Mouse (Mus musculus) testis, postnatal 14 days (tissue): ENCODE measurements at regions not wholly inside any gene's neighbourhood (a gene's known extent, or its start where the extent isn't known, plus 50 kb on each side); places are given as distances from the start of the nearest gene placed in this dataset.

Experiments
- DNase-seq: peaks from one replicate; pipeline ENCODE4 v3.0.0; 2021; ENCODE audit warnings: low spot score

DNA sequence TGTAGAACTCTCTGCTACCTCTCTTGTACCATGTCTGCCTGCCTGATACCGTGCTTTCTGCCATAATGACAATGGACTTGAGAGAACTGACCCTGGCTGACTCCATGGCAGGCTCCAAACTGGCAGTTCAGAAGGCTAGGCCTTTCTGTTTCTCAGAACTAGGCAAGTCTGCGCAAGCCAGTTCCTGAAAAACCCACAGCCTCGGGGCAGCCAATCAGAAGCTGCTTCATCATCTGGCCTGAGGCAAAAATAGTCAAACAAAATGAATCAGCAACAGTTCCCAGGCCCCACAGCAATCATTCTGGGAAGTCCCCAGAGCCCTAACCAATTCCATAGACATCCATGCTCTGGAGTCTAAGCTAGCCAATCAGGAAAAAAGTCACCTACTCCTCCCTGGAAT is 284.5 kb downstream of the Olfr1505 start:
- no peak for DNase-seq

DNA sequence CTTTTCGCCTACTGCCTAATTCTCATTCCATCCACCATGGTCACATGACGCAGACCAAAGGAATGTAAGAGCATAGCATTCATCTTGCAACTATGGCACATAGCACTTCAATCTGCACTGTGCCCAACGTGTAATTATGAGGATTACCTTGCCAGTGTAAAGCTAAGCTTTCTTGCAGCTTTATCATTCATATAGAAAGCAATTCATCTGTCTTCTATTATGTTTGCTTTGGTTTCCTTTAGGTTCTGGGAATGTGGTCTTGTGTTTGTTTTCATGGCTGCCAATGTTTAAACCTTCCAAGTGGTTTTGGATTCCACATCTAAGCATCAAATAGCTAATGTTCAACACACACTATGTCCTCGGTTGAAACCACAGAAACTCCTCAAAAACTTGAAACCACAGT is 307.2 kb downstream of the Olfr1505 start:
- DNase-seq = no peak

DNA sequence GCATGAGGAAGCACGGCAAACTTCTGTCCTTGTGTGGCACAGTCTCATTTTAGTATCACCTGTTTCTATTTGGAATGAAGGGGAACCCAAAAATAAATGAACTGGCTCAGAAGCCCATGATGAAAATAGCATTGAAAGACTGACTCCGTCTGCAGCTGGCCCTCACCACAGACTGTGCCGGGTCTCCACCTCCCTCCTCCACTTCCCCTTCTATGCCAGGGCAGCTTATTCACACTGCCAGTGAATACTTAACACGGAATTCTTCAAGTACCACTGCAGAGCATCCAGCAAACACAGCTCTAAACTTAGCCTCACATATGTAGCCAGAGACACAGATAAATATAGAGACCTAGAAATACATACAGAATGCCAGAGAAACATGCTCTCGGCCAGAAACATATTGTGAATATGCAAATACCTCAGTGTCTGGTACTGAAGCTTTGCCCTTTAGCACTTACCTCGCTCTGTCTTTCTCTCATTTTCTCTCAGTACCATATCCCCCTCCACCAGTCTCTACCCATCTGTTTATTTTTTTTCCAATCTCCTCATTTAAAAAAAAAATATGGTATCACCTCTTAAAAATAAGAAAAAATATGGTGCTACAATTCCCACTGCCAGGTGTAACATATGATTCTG is 311.8 kb downstream of the Olfr1505 start:
- no peak for DNase-seq

DNA sequence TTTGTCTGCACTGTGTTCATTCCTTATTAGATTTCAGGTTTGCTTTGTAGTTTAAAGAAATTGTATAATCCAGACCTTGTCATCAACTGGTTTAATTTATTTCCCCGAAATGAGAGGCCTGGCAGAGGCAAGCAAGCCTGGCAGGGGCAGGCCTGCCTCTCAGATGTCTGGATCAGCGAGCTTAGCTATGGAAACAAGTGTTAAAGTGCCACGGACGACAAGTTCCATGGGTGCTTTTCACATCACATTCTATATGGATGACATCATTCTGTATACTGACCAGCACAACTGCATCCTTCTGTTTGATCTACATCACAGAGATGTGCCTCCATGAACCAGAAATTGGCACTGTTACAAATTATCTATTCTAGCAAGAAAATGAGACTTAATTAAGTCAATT is 312.5 kb downstream of the Olfr1505 start:
- DNase-seq = no peak

DNA sequence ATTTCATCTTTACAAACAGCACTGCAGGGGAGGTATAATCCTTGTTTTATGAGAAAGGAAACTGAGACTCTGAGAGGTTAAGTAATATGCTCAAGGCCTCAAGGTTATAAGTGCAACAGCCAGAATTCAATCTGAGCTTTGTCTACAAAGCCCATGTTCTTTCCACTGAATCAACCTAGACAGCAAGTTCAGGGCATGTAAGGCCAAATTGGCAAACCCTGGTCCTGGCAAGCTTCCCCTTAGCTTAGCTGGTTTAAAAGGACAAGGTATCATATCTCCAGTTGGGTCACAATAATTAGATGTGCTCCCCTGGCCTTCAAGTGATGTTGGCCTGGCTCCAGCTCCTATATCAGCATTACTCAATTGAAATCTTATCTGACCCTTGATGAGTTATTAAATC is 313.2 kb downstream of the Olfr1505 start:
- DNase-seq = no peak

- no peak for DNase-seq
Observed at GRCm38 (mm10) chr19:14243565-14243964, 330.2 kb downstream of the Olfr1505 start.

GRCm38 (mm10) chr19:14246973-14247614 is 333.8 kb downstream of the Olfr1505 start:
- no peak for DNase-seq

- DNase-seq = no peak
Observed at GRCm38 (mm10) chr19:14247979-14248378, 334.6 kb downstream of the Olfr1505 start.

GRCm38 (mm10) chr19:14258621-14259051 is 339.2 kb downstream of the Tle4 start:
- DNase-seq = no peak

- DNase-seq = no peak
Observed at GRCm38 (mm10) chr19:14259223-14259622, 338.6 kb downstream of the Tle4 start.

- no peak for DNase-seq
Observed at GRCm38 (mm10) chr19:14289331-14289737, 308.5 kb downstream of the Tle4 start.

DNA sequence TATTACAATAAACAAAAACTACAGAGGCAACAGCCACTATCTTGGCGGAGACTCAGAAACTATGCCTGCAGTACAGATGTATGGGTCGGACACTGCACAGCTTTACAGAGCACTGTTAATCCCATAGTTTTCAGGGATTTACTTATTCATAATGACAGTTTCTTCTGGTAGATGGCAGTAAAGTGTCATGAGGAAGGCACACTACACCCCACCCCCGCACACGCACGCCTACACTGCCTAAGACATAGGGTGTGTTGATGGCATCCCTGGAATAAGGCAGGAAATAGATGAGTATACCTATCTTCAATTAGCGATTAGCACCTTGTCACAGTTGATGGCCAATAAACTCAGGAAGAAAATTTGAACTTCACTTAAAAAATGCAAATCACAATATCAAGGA is 306.9 kb downstream of the Tle4 start:
- no peak for DNase-seq

DNA sequence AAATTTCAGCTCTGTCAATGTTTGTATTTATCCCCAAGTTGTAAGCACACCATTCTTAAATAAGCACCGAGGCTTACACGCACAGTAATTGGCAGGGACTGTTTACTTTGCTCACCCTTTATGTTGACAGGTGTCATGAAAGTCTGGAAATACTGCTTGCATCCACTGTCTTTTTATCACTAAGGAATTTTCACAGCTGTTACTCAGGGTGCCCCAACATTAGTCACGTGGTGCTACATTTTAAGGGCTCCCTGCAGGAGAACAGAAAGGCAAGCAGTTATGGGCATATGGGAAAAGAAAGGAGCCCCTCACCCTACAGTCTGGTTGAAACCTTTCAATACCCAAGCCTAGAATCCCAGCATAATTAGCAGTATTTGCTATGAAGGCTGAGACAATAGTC is 304.7 kb downstream of the Tle4 start:
- DNase-seq = no peak

GRCm38 (mm10) chr19:14301176-14301943 is 296.5 kb downstream of the Tle4 start:
- no peak for DNase-seq

- DNase-seq = no peak
Observed at GRCm38 (mm10) chr19:14314301-14314700, 283.6 kb downstream of the Tle4 start.

GRCm38 (mm10) chr19:14319677-14320191 is 278.1 kb downstream of the Tle4 start:
- no peak for DNase-seq

DNA sequence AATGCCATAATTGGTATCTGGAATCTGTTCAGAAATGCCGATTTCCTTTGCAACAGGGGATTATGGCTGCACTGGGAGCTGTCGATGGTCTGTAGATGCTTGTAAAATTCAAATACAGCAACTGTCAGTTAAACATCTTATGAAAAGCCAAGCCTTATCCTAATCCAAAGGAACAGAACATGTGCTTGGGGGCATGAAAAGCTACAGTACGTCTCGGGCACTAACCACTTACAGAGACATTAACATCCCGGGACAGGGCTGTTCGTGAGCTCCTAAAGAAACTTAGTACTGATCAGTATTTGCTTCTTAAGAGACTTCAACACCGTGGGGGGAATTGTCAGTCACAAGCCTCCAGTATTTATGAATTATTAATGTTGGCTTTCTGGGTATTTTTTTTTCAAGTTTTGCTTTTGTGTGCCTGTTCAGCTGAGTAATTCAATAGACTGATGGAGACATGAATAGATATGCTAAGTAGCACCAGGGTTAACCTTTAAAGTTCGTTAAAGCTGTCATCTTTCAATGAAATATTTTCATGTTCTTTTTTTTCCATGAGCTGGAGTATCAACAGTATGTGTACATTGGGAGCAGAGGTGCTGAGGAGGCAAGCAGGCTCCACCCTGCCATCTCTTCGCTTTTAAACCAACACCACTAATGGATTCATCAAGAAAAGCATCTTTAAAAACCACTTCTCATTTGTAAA is 272.3 kb downstream of the Tle4 start:
- no peak for DNase-seq

DNA sequence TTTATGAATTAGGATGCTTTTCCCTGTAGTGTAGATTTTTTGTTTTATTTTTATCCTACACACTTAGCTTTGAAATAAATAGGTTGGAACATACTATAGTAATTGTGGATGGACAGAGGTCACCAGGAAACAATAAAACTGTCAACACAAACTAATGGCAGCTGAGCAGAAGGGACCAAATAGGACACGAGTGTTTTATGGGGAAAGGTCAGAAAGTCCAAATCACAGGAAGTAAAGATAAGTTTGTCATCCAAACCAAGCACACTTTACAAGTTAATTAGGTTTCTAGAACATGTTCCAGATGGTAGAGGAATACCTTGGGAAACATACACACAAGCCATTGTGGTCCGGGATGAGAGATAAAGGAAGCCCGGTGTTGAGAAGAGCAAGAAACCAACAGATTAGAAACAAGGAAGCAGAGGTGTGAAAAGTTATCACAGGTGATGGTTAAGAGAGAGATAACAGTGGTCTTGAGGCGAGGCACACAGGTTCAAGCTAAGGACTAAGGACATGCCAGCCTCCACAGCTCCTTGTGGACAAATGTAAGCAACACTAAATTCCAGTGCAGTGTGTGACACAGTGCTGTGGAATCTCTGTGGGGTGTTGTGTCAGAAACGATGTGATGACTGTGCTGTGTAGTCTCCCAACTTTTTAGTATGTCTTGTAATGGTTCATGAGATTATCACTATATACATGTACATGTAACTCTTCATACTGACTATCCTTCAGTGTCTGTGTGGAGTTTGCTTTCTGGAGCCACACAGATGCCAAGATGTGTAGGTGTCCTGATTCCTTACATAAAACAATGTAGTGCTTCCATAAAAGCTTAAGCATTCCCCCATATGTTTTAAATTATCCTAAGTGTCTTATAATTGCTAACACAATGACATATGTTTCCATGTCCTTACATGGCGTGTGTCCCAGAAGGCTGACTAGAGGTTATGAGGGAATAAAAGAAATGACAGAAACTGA is 264.5 kb downstream of the Tle4 start:
- no peak for DNase-seq

DNA sequence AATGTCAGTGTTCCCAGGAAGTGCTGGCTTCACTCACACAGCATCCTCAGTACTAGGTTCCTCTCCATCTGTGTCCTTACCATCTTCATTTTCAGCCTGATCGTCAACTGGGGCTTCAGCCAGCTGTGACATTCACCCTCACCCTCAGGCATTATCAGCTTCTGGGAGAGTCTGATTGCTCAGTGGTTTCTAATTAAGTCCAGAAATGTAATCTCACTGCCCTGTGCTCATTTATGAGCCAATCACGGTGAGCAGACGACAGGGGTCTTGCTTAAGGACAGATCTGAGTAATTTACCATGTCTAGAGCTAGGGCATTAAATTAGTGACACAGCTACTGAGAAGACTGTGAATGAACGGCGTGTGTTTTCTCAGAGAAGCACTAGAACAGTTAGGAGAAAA is 260.8 kb downstream of the Tle4 start:
- DNase-seq = no peak

DNA sequence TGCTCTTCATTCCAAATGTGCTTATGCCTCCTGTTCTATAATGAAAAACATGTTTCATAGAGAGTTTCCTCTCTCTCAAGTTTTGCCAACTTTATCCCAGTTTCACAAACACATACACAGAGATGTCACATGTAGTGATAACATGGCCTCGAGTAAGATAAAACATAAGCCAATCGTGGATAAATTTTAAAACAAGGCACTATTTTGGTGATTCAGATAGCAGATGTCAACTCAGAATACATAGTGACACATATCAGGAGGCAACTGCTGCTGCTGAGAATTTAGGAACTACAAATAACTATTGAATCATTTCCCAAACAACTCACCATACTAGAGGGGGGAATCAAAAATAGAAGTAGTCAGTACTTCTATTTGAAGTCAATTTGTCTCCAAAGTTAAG is 257.1 kb downstream of the Tle4 start:
- DNase-seq = no peak

- DNase-seq = no peak
Observed at GRCm38 (mm10) chr19:14343890-14344289, 254.0 kb downstream of the Tle4 start.
